Mouse (Mus musculus) cerebellum, postnatal 25 days (tissue): Measurements from ENCODE around the gene Cpox.
"Not testable (repeated sequence)": the region's sequence is repeated elsewhere in the genome, so short reads cannot be mapped to it uniquely, and the experiment has no call there.

Source experiments
- DNase-seq, 2 experiments: peaks; one replicate each; pipeline ENCODE4 v3.0.0; 2021; ENCODE audit warnings: mixed read lengths in 2 of 2

Gene Cpox

GRCm38 (mm10) chr16:58669917-58670630, at the start of gene Cpox:
Gene Cpox, plus strand, starts transcription at chr16:58670292.
- DNase-seq, result peak; percentile 88

- no peak for DNase-seq
Observed at GRCm38 (mm10) chr16:58622377-58622776, 47.7 kb upstream of the Cpox start.

GRCm38 (mm10) chr16:58623114-58623513, 47.0 kb upstream of the Cpox start:
- DNase-seq, result no peak

- peak in 1 of 2 experiments; percentile 42 for DNase-seq
Observed at GRCm38 (mm10) chr16:58623944-58624343, 46.1 kb upstream of the Cpox start.

GRCm38 (mm10) chr16:58627597-58628335, 42.3 kb upstream of the Cpox start:
- DNase-seq, result no peak

GRCm38 (mm10) chr16:58628336-58628680, 41.8 kb upstream of the Cpox start:
- no peak for DNase-seq

- no peak for DNase-seq
Observed at GRCm38 (mm10) chr16:58628968-58629367, 41.1 kb upstream of the Cpox start.

- no peak for DNase-seq
Observed at GRCm38 (mm10) chr16:58629736-58630135, 40.4 kb upstream of the Cpox start.

GRCm38 (mm10) chr16:58635866-58636265, 34.2 kb upstream of the Cpox start:
- no peak for DNase-seq

GRCm38 (mm10) chr16:58637448-58637847, 32.6 kb upstream of the Cpox start:
- no peak for DNase-seq

- no peak for DNase-seq
Observed at GRCm38 (mm10) chr16:58638016-58638415, 32.1 kb upstream of the Cpox start.

- no peak for DNase-seq
Observed at GRCm38 (mm10) chr16:58638689-58639175, 31.4 kb upstream of the Cpox start, which contains the start of gene E330017A01Rik. Gene E330017A01Rik, minus strand, starts transcription at chr16:58638739.

- no peak for DNase-seq
Observed at GRCm38 (mm10) chr16:58649979-58650378, 20.1 kb upstream of the Cpox start.

- no peak for DNase-seq
Observed at GRCm38 (mm10) chr16:58655751-58656150, 14.3 kb upstream of the Cpox start.

- DNase-seq, result no peak
Observed at GRCm38 (mm10) chr16:58656526-58656925, 13.6 kb upstream of the Cpox start.

GRCm38 (mm10) chr16:58658668-58659067, 11.4 kb upstream of the Cpox start:
- no peak for DNase-seq

- no peak for DNase-seq
Observed at GRCm38 (mm10) chr16:58661826-58662225, 8.3 kb upstream of the Cpox start.

GRCm38 (mm10) chr16:58662287-58662791, 7.8 kb upstream of the Cpox start:
- no peak for DNase-seq

- no peak for DNase-seq
Observed at GRCm38 (mm10) chr16:58663021-58663420, 7.1 kb upstream of the Cpox start.

- DNase-seq, result no peak
Observed at GRCm38 (mm10) chr16:58663816-58664215, 6.3 kb upstream of the Cpox start.

- DNase-seq, result not testable (repeated sequence)
Observed at GRCm38 (mm10) chr16:58665137-58665536, 5.0 kb upstream of the Cpox start.

GRCm38 (mm10) chr16:58666681-58667080, 3.4 kb upstream of the Cpox start:
- not testable (repeated sequence) for DNase-seq

GRCm38 (mm10) chr16:58668586-58668985, 1.5 kb upstream of the Cpox start:
- DNase-seq, result no peak

GRCm38 (mm10) chr16:58669264-58669663, 828 bp upstream of the Cpox start:
- DNase-seq, result no peak
